Mouse (Mus musculus): ENCODE data around the gene Krtap19-2. TPM values are rescaled to one million over a fixed set of nuclear protein-coding genes. Genes with fewer than 3 reads are reported as not detected.

Krtap19-2 gene
- not detected in 2 replicates for polyA plus RNA-seq (2012; rRNA removed)

GRCm38 (mm10) chr16:88874169-88874568 lies at the start of gene Krtap19-2:
Gene Krtap19-2 (minus strand): TSS chr16:88874269.
- Histone ChIP-seq H3K27ac (ENCODE audit: insufficient read depth, low read depth, low read length) (no peak within 1 kb of the TSS), H3K27me3 (replicated peaks; ENCODE audit: control insufficient read depth, insufficient read depth, low read length) (no peaks in the 10 kb centered on the region), H3K4me1 (ENCODE audit: control insufficient read depth, insufficient read depth, low read length) (no peaks in the 10 kb centered on the region), H3K4me3 (ENCODE audit: insufficient read depth, low read depth, low read length) (no peak within 1 kb of the TSS), H3K36me3 (ENCODE audit: control insufficient read depth, insufficient read depth, low read length) (no peaks in the 10 kb centered on the region)
- DNase-seq, result no peak
- no peak for TF ChIP-seq POLR2A (IDR thresholded peaks at IDR 0.05; ENCODE audit: low read depth, low read length)
- no peak for TF ChIP-seq CTCF (conservative IDR thresholded peaks at IDR 0.05; ENCODE audit: insufficient read depth, insufficient read length, low read depth, low read length)
- 95% methylated on average over 3 of the region's 3 CpGs for WGBS

- TF ChIP-seq CTCF (conservative IDR thresholded peaks at IDR 0.05; ENCODE audit: insufficient read depth, insufficient read length, low read depth, low read length) (no peak), POLR2A (IDR thresholded peaks at IDR 0.05; ENCODE audit: low read depth, low read length) (no peak)
- no peak within 1 kb of the TSS for H3K27ac ChIP-seq (ENCODE audit: insufficient read depth, low read depth, low read length)
- H3K36me3 ChIP-seq (ENCODE audit: control insufficient read depth, insufficient read depth, low read length), result no peaks in the 10 kb centered on the region
- no peaks in the 10 kb centered on the region for H3K27me3 ChIP-seq (replicated peaks; ENCODE audit: control insufficient read depth, insufficient read depth, low read length)
- no peaks in the 10 kb centered on the region for H3K4me1 ChIP-seq (ENCODE audit: control insufficient read depth, insufficient read depth, low read length)
- WGBS, result 94% methylated on average over 6 of the region's 6 CpGs
- H3K4me3 ChIP-seq (ENCODE audit: insufficient read depth, low read depth, low read length), result no peak within 1 kb of the TSS
- no peak for DNase-seq
These were observed 22.3 kb upstream of the Krtap19-2 start, which contains the start of gene Krtap19-5 for GRCm38 (mm10) chr16:88896357-88896756. Gene Krtap19-5 (minus strand): TSS chr16:88896457.

GRCm38 (mm10) chr16:88886870-88887269 lies 12.8 kb upstream of the Krtap19-2 start:
- H3K27me3 ChIP-seq (replicated peaks; ENCODE audit: control insufficient read depth, insufficient read depth, low read length), result no peaks in the 10 kb centered on the region
- no peaks in the 10 kb centered on the region for H3K36me3 ChIP-seq (ENCODE audit: control insufficient read depth, insufficient read depth, low read length)
- no peaks in the 10 kb centered on the region for H3K4me1 ChIP-seq (ENCODE audit: control insufficient read depth, insufficient read depth, low read length)
- no peak for DNase-seq
- H3K4me3 ChIP-seq (ENCODE audit: insufficient read depth, low read depth, low read length), result no peak overlapping the region
- no peak for TF ChIP-seq POLR2A (IDR thresholded peaks at IDR 0.05; ENCODE audit: low read depth, low read length)
- TF ChIP-seq CTCF (conservative IDR thresholded peaks at IDR 0.05; ENCODE audit: insufficient read depth, insufficient read length, low read depth, low read length), result no peak
- no peak overlapping the region for H3K27ac ChIP-seq (ENCODE audit: insufficient read depth, low read depth, low read length)
- WGBS, result 82% methylated on average over 6 of the region's 6 CpGs

DNA sequence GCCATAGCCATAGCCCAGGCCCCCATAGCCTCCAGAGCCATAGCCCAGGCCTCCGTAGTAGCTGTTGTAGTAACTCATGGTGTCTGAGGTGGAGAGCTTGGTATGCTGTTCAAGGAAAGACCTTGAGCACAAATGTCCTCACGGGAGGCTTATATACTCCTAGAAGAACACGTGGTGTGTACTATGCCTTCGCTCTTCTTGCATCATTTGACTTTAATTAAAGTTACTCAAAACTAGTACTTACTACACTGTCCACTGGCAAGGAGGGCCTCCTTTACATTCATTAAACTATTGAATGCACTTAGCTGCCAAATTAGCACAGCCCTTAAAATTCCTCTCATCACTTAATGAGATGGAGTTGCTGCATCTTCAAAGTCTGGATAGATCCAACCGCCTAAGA lies 10.9 kb upstream of the Krtap19-2 start, which contains the start of gene Krtap19-4:
Gene Krtap19-4 (minus strand): TSS at position 101 of the 400 bp plus-strand sequence.
- H3K27me3 ChIP-seq (replicated peaks; ENCODE audit: control insufficient read depth, insufficient read depth, low read length), result no peaks in the 10 kb centered on the region
- no peak within 1 kb of the TSS for H3K27ac ChIP-seq (ENCODE audit: insufficient read depth, low read depth, low read length)
- H3K36me3 ChIP-seq (ENCODE audit: control insufficient read depth, insufficient read depth, low read length), result no peaks in the 10 kb centered on the region
- no peaks in the 10 kb centered on the region for H3K4me1 ChIP-seq (ENCODE audit: control insufficient read depth, insufficient read depth, low read length)
- TF ChIP-seq POLR2A (IDR thresholded peaks at IDR 0.05; ENCODE audit: low read depth, low read length), result no peak
- TF ChIP-seq CTCF (conservative IDR thresholded peaks at IDR 0.05; ENCODE audit: insufficient read depth, insufficient read length, low read depth, low read length), result no peak
- WGBS, result 92% methylated on average over 5 of the region's 5 CpGs
- DNase-seq, result no peak
- no peak within 1 kb of the TSS for H3K4me3 ChIP-seq (ENCODE audit: insufficient read depth, low read depth, low read length)

GRCm38 (mm10) chr16:88877938-88878337 lies 3.9 kb upstream of the Krtap19-2 start, which contains the start of gene Krtap19-3:
Gene Krtap19-3 (minus strand): TSS chr16:88878038.
- no peak for DNase-seq
- 69% methylated on average over 2 of the region's 2 CpGs for WGBS

GRCm38 (mm10) chr16:88869311-88869710 lies 4.8 kb downstream of the Krtap19-2 start, which contains the start of gene Krtap19-1:
Gene Krtap19-1 (minus strand): TSS chr16:88869411.
- Histone ChIP-seq H3K4me1 (ENCODE audit: control insufficient read depth, insufficient read depth, low read length) (no peaks in the 10 kb centered on the region), H3K4me3 (ENCODE audit: insufficient read depth, low read depth, low read length) (no peak within 1 kb of the TSS), H3K36me3 (ENCODE audit: control insufficient read depth, insufficient read depth, low read length) (no peaks in the 10 kb centered on the region), H3K27ac (ENCODE audit: insufficient read depth, low read depth, low read length) (no peak within 1 kb of the TSS), H3K27me3 (replicated peaks; ENCODE audit: control insufficient read depth, insufficient read depth, low read length) (no peaks in the 10 kb centered on the region)
- TF ChIP-seq CTCF (conservative IDR thresholded peaks at IDR 0.05; ENCODE audit: insufficient read depth, insufficient read length, low read depth, low read length) (no peak), POLR2A (IDR thresholded peaks at IDR 0.05; ENCODE audit: low read depth, low read length) (no peak)
- no peak for DNase-seq
- 90% methylated on average over 6 of the region's 6 CpGs for WGBS

More at GRCm38 (mm10) chr16:88877938-88878337, 3.9 kb upstream of the Krtap19-2 start, which contains the start of gene Krtap19-3:
- Histone ChIP-seq H3K27me3 (replicated peaks; ENCODE audit: control insufficient read depth, insufficient read depth, low read length) (no peaks in the 10 kb centered on the region), H3K4me3 (ENCODE audit: insufficient read depth, low read depth, low read length) (no peak within 1 kb of the TSS), H3K4me1 (ENCODE audit: control insufficient read depth, insufficient read depth, low read length) (no peaks in the 10 kb centered on the region), H3K27ac (ENCODE audit: insufficient read depth, low read depth, low read length) (no peak within 1 kb of the TSS), H3K36me3 (ENCODE audit: control insufficient read depth, insufficient read depth, low read length) (no peaks in the 10 kb centered on the region)
- TF ChIP-seq POLR2A (IDR thresholded peaks at IDR 0.05; ENCODE audit: low read depth, low read length) (no peak), CTCF (conservative IDR thresholded peaks at IDR 0.05; ENCODE audit: insufficient read depth, insufficient read length, low read depth, low read length) (no peak)

DNA sequence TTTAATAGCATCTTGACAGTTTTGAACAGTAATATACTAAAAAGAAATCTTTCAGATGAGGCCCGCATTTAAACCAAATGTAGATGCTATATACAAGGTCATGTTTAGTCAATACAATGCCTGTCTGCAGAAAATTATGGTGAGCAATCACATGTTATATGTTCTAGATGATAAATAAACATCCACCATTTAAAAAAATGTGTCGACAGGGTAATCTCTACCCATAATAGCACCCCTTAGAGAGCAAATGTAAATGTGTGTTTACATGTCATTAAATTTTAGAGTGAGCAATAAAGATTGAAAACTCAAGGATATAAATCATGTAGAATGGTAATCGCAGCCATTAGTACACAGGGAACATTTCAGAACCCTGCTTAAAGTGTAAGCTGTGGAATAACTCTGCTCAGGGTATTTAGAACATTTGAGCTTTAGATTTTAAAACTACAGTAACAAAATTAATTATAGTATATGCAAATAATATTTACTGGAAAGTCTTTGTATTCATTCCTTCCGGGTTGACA lies 9.1 kb downstream of the Krtap19-2 start:
- no peaks in the 10 kb centered on the region for H3K36me3 ChIP-seq (ENCODE audit: control insufficient read depth, insufficient read depth, low read length)
- 54% methylated on average over 4 of the region's 4 CpGs for WGBS
- TF ChIP-seq CTCF (conservative IDR thresholded peaks at IDR 0.05; ENCODE audit: insufficient read depth, insufficient read length, low read depth, low read length) (no peak), POLR2A (IDR thresholded peaks at IDR 0.05; ENCODE audit: low read depth, low read length) (no peak)
- H3K27me3 ChIP-seq (replicated peaks; ENCODE audit: control insufficient read depth, insufficient read depth, low read length), result no peaks in the 10 kb centered on the region
- no peak overlapping the region for H3K27ac ChIP-seq (ENCODE audit: insufficient read depth, low read depth, low read length)
- H3K4me1 ChIP-seq (ENCODE audit: control insufficient read depth, insufficient read depth, low read length), result no peaks in the 10 kb centered on the region
- DNase-seq, result no peak
- no peak overlapping the region for H3K4me3 ChIP-seq (ENCODE audit: insufficient read depth, low read depth, low read length)

All from kidney, adult 2 months (tissue).